Mouse (Mus musculus) embryonic facial prominence, embryonic 14.5 days (tissue): ENCODE measurements around the gene Mnd1. TPM values are rescaled to one million over a fixed set of nuclear protein-coding genes. Genes with fewer than 3 reads are reported as not detected.

Source experiments
- ATAC-seq: fragments of 200-750 bp; cut with Nextera tagmentation; 2 replicates; pipeline ENCODE4 v1.8.0; 2017; ENCODE audit warnings: low read depth, moderate number of reproducible peaks, moderate TSS enrichment
- DNase-seq: peaks from one replicate; pipeline ENCODE4 v3.0.0-alpha.2; 2015; ENCODE audit warnings: low spot score
- H3K27ac ChIP-seq: fragments of 300-500 bp; sonication (generic); replicated peaks from 2 replicates; pipeline ENCODE4 v1.5.1; 2014; ENCODE audit warnings: low read depth, mild to moderate bottlenecking, low read length, moderate library complexity
- H3K27me3 ChIP-seq: fragments of 300-500 bp; sonication (generic); replicated peaks from 2 replicates; pipeline ENCODE4 v1.6.1; 2014; ENCODE audit warnings: low read length; ENCODE audit not compliant: control insufficient read depth, insufficient read depth
- H3K36me3 ChIP-seq: fragments of 300-500 bp; sonication (generic); 2 replicates; pipeline ENCODE4 v1.6.1; 2014; ENCODE audit warnings: low read length, mixed read lengths; ENCODE audit not compliant: control insufficient read depth, insufficient read depth
- H3K4me1 ChIP-seq: fragments of 300-500 bp; sonication (generic); 2 replicates; pipeline ENCODE4 v1.6.1; 2014; ENCODE audit warnings: antibody characterized with exemption, low read length; ENCODE audit not compliant: control insufficient read depth, insufficient read depth
- H3K4me2 ChIP-seq: fragments of 300-500 bp; sonication (generic); 2 replicates; pipeline ENCODE4 v1.6.1; 2014; ENCODE audit warnings: low read depth, mild to moderate bottlenecking, low read length, moderate library complexity, mixed read lengths
- H3K4me3 ChIP-seq: fragments of 300-500 bp; sonication (generic); 2 replicates; pipeline ENCODE4 v1.5.1; 2014; ENCODE audit warnings: low read depth, mild to moderate bottlenecking, low read length
- H3K9ac ChIP-seq: fragments of 300-500 bp; sonication (generic); 2 replicates; pipeline ENCODE4 v1.6.1; 2014; ENCODE audit warnings: low read depth, mild to moderate bottlenecking, low read length, moderate library complexity, mixed read lengths
- H3K9me3 ChIP-seq: fragments of 300-500 bp; sonication (generic); 2 replicates; pipeline ENCODE4 v1.6.1; 2016; ENCODE audit warnings: low read length; ENCODE audit not compliant: control insufficient read depth
- WGBS: fragments of 180-500 bp; shearing (Covaris S2); extraction: QIAGEN DNeasy Blood & Tissue Kit; methylation state at CpG from one replicate; pipeline ENCODE4 v1.1.7; 2014; 5-methylcytosine and 5-hydroxymethylcytosine counted together
- polyA plus RNA-seq: library from polyadenylated mRNA; unstranded; fragments of >200 nt; fragmentation: Nextera tagmentation; extraction: Ambion mirVana; gene quantifications from 2 replicates; pipeline ENCODE4 v1.2.1, GENCODE M21; 2014

Gene Mnd1
- polyA plus RNA-seq, 1 experiment from 2014 or later, result 11.8 TPM

DNA sequence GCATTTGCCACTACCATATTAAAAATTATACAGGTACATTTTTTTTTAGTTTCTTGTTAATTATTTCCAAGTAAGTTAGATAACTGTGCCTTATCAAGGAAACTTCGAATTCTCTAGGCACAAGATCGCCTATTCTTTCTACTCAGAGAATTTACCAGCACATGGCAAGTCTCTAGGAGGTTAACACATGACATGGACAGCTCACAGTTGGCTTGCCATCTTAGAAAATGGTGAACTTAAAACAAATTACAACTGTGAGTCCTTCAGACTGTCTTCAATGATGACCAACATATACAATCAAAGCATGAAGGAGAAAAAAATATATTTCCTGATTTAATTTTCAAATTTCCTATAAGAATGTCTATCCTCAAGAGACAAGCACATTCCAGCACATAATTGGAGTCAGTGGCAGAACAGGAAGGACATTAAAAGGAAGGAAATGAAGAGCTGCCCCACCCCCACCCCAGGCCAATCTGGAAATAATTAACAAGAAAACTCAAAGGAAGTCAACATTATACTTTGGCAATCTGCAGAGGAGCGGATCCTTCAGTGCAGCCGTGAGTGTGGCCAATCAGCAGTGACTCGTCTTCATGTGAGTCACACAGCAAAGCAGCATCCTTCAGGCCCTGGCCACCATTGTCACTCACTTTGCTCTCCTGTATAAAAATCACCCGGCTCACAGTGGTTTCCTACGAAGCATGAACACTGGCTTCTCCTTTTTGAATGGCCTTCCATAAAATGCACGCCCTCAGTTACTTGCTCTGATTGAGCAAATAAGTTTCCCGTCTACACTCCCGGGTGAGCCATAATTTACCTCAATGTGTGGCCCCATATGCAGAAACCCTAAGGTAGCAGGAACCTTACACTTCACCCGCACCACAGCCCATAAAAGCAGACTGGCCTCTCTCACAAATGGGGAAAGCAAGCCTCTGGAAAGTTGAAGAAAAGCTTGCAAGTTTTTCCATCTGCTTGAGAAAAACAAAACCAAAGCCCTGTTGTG is 26.4 kb downstream of the Mnd1 start:
- H3K4me2 ChIP-seq, result no peak overlapping the region
- H3K4me3 ChIP-seq, result no peak overlapping the region
- peaks cover 19% of the 10 kb centered on the region for H3K4me1 ChIP-seq
- H3K9me3 ChIP-seq, result no peaks in the 10 kb centered on the region
- H3K36me3 ChIP-seq, result no peaks in the 10 kb centered on the region
- no peaks in the 10 kb centered on the region for H3K27me3 ChIP-seq
- peak overlapping the region; percentile 35 for H3K27ac ChIP-seq
- ATAC-seq (no peak), DNase-seq (peak; percentile 65)
- H3K9ac ChIP-seq, result no peak overlapping the region
- WGBS, result 32% methylated on average over 11 of the region's 11 CpGs

GRCm38 (mm10) chr3:84127431-84127830 is 28.2 kb downstream of the Mnd1 start:
- Histone ChIP-seq H3K4me2 (no peak overlapping the region), H3K9me3 (no peaks in the 10 kb centered on the region), H3K36me3 (no peaks in the 10 kb centered on the region), H3K27me3 (no peaks in the 10 kb centered on the region), H3K27ac (no peak overlapping the region), H3K9ac (no peak overlapping the region), H3K4me1 (peaks cover 19% of the 10 kb centered on the region), H3K4me3 (no peak overlapping the region)
- ATAC-seq (no peak), DNase-seq (no peak)
- 64% methylated on average over 2 of the region's 2 CpGs for WGBS

DNA sequence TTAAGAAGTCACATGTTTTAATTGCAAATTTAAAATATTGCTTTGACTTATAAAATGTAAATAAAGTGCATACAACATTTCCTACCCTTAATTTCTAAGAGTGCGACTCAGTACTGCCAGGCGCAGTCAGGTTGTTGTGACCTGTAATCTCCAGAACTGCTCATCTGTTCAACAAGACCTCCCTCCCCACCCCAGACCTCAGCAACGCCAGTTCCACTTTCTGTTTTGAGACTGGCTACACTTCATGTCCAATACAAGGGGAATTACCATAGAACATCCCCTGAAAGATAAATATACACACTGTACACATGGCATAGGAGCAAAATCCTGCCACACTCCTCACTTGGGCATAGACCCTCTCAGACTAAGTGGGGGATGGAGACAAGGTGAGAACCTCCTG is 28.9 kb downstream of the Mnd1 start:
- H3K4me3 ChIP-seq, result no peak overlapping the region
- ATAC-seq (no peak), DNase-seq (no peak)
- H3K27me3 ChIP-seq, result no peaks in the 10 kb centered on the region
- 83% methylated on average over 3 of the region's 3 CpGs for WGBS
- H3K36me3 ChIP-seq, result no peaks in the 10 kb centered on the region
- no peaks in the 10 kb centered on the region for H3K9me3 ChIP-seq
- H3K9ac ChIP-seq, result no peak overlapping the region
- no peak overlapping the region for H3K27ac ChIP-seq
- H3K4me2 ChIP-seq, result no peak overlapping the region
- H3K4me1 ChIP-seq, result peaks cover 19% of the 10 kb centered on the region

DNA sequence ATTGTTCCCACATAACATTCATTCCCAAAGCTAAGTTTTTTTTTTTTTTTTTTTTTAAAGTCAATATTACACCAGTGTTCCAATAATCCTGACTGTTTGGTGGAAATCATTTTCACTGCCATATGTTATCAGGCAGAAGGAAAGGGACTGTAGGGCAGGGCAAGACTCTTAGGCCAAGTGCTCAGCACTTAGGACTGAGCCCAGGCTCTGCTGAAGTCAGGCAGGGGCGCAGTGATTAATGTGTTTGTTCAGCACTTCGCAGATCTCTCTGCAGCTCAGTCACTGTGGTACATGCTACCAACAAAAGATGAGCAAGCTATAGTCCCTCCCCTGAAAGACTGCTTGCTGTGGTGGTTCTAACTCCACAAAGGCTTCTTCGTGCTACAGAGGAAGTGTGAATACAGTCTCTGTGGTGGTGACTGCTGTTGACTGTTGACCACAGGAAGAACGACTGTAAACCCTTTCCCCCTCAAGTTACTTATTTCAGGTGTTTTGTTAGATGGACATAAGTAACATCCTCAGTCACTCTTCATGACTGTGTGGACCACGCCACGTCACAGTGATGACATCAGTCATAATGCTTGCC is 29.8 kb downstream of the Mnd1 start:
- no peak for DNase-seq
- no peak overlapping the region for H3K4me3 ChIP-seq
- no peak overlapping the region for H3K4me2 ChIP-seq
- no peaks in the 10 kb centered on the region for H3K27me3 ChIP-seq
- no peak overlapping the region for H3K9ac ChIP-seq
- ATAC-seq, result no peak
- no peak overlapping the region for H3K27ac ChIP-seq
- peaks cover 19% of the 10 kb centered on the region for H3K4me1 ChIP-seq
- 61% methylated on average over 6 of the region's 6 CpGs for WGBS
- H3K9me3 ChIP-seq, result no peaks in the 10 kb centered on the region
- no peaks in the 10 kb centered on the region for H3K36me3 ChIP-seq

GRCm38 (mm10) chr3:84123461-84123860 is 32.1 kb downstream of the Mnd1 start:
- Histone ChIP-seq H3K4me1 (peaks cover 7% of the 10 kb centered on the region; the same call in 1 of the 2 replicates), H3K4me3 (no peak overlapping the region), H3K9me3 (no peaks in the 10 kb centered on the region), H3K36me3 (no peaks in the 10 kb centered on the region), H3K9ac (no peak overlapping the region), H3K4me2 (no peak overlapping the region), H3K27ac (no peak overlapping the region), H3K27me3 (no peaks in the 10 kb centered on the region)
- ATAC-seq, result no peak
- WGBS, result 55% methylated on average over 3 of the region's 3 CpGs
- DNase-seq, result no peak

GRCm38 (mm10) chr3:84118718-84119117 is 36.9 kb downstream of the Mnd1 start:
- H3K27me3 ChIP-seq, result no peaks in the 10 kb centered on the region

DNA sequence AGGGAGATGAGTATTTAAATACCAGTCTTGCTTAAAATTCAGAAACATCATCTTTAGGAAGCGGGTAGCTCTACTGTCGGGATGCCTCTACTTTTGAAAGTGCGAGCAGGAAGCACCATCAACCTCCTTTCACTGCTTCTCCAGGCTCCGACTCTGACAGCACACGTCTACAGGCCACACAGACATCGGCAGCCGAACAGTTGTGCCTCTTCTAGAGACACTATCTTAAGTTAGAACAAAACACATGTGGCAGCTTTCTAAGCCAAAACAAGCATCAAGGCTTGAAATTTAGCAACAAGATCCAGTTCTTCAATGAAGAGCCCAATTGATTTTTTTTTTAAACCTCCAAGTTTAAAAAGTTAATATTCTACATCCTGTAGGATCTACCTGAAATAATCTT is 37.4 kb downstream of the Mnd1 start:
- Histone ChIP-seq H3K4me2 (no peak overlapping the region), H3K4me3 (no peak overlapping the region), H3K9ac (no peak overlapping the region), H3K4me1 (no peaks in the 10 kb centered on the region; the same call in 1 of the 2 replicates), H3K36me3 (no peaks in the 10 kb centered on the region), H3K27me3 (no peaks in the 10 kb centered on the region), H3K27ac (no peak overlapping the region), H3K9me3 (no peaks in the 10 kb centered on the region)
- no peak for ATAC-seq
- no peak for DNase-seq
- WGBS, result 59% methylated on average over 7 of the region's 7 CpGs

More at GRCm38 (mm10) chr3:84118718-84119117, 36.9 kb downstream of the Mnd1 start:
- Histone ChIP-seq H3K4me1 (no peaks in the 10 kb centered on the region; the same call in 1 of the 2 replicates), H3K27ac (no peak overlapping the region), H3K9ac (no peak overlapping the region), H3K9me3 (no peaks in the 10 kb centered on the region), H3K4me2 (no peak overlapping the region), H3K36me3 (no peaks in the 10 kb centered on the region), H3K4me3 (no peak overlapping the region)
- DNase-seq (no peak), ATAC-seq (no peak)
- 68% methylated on average over 7 of the region's 7 CpGs for WGBS

- no peak overlapping the region for H3K9ac ChIP-seq
- H3K9me3 ChIP-seq, result no peaks in the 10 kb centered on the region
Measured at GRCm38 (mm10) chr3:84108614-84109013, 47.0 kb downstream of the Mnd1 start.

More at GRCm38 (mm10) chr3:84108614-84109013, 47.0 kb downstream of the Mnd1 start:
- ATAC-seq (no peak), DNase-seq (no peak)
- Histone ChIP-seq H3K36me3 (no peaks in the 10 kb centered on the region), H3K4me1 (no peaks in the 10 kb centered on the region), H3K27ac (no peak overlapping the region), H3K27me3 (no peaks in the 10 kb centered on the region), H3K4me3 (no peak overlapping the region), H3K4me2 (no peak overlapping the region)
- 85% methylated on average over 2 of the region's 2 CpGs for WGBS
